Mouse (Mus musculus) testis, adult 2 months (tissue): ENCODE data around the gene Fam196b.

Source experiments
- CTCF ChIP-seq: fragments of 200-500 bp; IDR thresholded peaks from 2 replicates; pipeline ENCODE4 v1.5.1; 2012; ENCODE audit warnings: low read depth, mild to moderate bottlenecking, inconsistent platforms, low read length, moderate library complexity; ENCODE audit not compliant: control insufficient read depth, insufficient read depth, insufficient replicate concordance
- POLR2A ChIP-seq: fragments of 200-500 bp; IDR thresholded peaks from 2 replicates; pipeline ENCODE4 v1.6.1; 2012; ENCODE audit warnings: low read depth, mild to moderate bottlenecking, inconsistent platforms, low read length, moderate library complexity; ENCODE audit not compliant: control insufficient read depth

- TF ChIP-seq POLR2A (no peak), CTCF (no peak)
Measured at GRCm38 (mm10) chr11:34316176-34316575, 1.6 kb downstream of the Fam196b start.
